Mouse (Mus musculus) cerebellum, adult 2 months (tissue): ENCODE measurements at regions not wholly inside any gene's neighbourhood (a gene's known extent, or its start where the extent isn't known, plus 50 kb on each side); places are given as distances from the start of the nearest gene placed in this dataset.

Experiments used
- DNase-seq, 2 experiments: peaks; one replicate each; pipeline ENCODE4 v3.0.0; 2021
- H3K27ac ChIP-seq: fragments of 200-500 bp; 2 replicates; pipeline ENCODE4 v1.5.1; 2012; ENCODE audit warnings: low read length, control low read depth, inconsistent platforms; ENCODE audit not compliant: insufficient read depth
- H3K27me3 ChIP-seq: fragments of 200-500 bp; 2 replicates; pipeline ENCODE4 v1.6.1; 2012; ENCODE audit warnings: inconsistent platforms, mild to moderate bottlenecking, low read length, moderate library complexity; ENCODE audit not compliant: control insufficient read depth, insufficient read depth
- H3K4me1 ChIP-seq: fragments of 200-500 bp; 2 replicates; pipeline ENCODE4 v1.6.1; 2011; ENCODE audit warnings: low read length; ENCODE audit not compliant: control insufficient read depth, insufficient read depth
- H3K4me3 ChIP-seq: fragments of 200-500 bp; replicated peaks from 2 replicates; pipeline ENCODE3; 2011; ENCODE audit warnings: mild to moderate bottlenecking, low read depth, low read length, control low read depth; ENCODE audit not compliant: insufficient read depth
- CTCF ChIP-seq: fragments of 200-500 bp; IDR thresholded peaks from 2 replicates; pipeline ENCODE4 v1.5.1; 2011; ENCODE audit warnings: low read depth, mild to moderate bottlenecking, control low read depth, low read length, moderate library complexity, borderline replicate concordance; ENCODE audit not compliant: insufficient read depth
- POLR2A ChIP-seq: fragments of 200-500 bp; IDR thresholded peaks from 2 replicates; pipeline ENCODE4 v1.6.1; 2011; ENCODE audit warnings: low read length, control low read depth, borderline replicate concordance; ENCODE audit not compliant: insufficient read depth
- WGBS: fragments of 180-500 bp; shearing (Covaris S2); methylation state at CpG from one replicate; pipeline ENCODE4 v1.1.7; 2018; 5-methylcytosine and 5-hydroxymethylcytosine counted together

GRCm38 (mm10) chr7:70438908-70439307 is 72.4 kb upstream of the Nr2f2 start:
- no peak for DNase-seq
- H3K4me1 ChIP-seq = no peaks in the 10 kb centered on the region
- TF ChIP-seq POLR2A (no peak), CTCF (no peak)
- 96% methylated on average over 6 of the region's 6 CpGs for WGBS
- no peak overlapping the region for H3K4me3 ChIP-seq
- H3K27ac ChIP-seq = no peak overlapping the region
- H3K27me3 ChIP-seq = no peaks in the 10 kb centered on the region

- whole genome bisulfite sequencing = 64% methylated on average over 8 of the region's 8 CpGs
- DNase-seq = no peak
- H3K27ac ChIP-seq = no peak overlapping the region
- H3K4me1 ChIP-seq = no peaks in the 10 kb centered on the region
- no peak for TF ChIP-seq POLR2A
- H3K4me3 ChIP-seq = no peak overlapping the region
- H3K27me3 ChIP-seq = no peaks in the 10 kb centered on the region
Observed at GRCm38 (mm10) chr7:70433838-70434237, 67.3 kb upstream of the Nr2f2 start.

DNA sequence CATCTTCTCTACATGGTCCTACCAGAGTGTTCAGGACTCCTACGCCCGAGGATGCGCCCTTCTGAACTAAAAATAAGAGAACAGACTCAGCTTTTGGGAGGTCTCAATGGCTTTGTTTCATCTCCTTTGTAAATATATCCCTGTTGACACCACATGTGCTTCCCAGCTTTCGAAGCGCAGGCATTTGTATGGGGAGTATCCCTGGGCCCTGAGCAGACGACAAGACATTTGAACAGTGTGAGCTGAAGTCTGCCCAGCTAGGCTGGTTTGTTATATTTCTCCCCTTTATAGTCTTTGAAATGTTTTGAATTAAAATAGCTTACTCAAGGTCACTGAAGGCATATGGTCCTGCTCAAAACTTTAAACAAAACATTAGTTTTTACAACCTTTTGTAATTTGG is 66.8 kb upstream of the Nr2f2 start:
- no peaks in the 10 kb centered on the region for H3K27me3 ChIP-seq
- no peak overlapping the region for H3K4me3 ChIP-seq
- 88% methylated on average over 6 of the region's 6 CpGs for WGBS
- DNase-seq = no peak
- no peak overlapping the region for H3K27ac ChIP-seq
- TF ChIP-seq POLR2A (no peak), CTCF (no peak)
- no peaks in the 10 kb centered on the region for H3K4me1 ChIP-seq

DNA sequence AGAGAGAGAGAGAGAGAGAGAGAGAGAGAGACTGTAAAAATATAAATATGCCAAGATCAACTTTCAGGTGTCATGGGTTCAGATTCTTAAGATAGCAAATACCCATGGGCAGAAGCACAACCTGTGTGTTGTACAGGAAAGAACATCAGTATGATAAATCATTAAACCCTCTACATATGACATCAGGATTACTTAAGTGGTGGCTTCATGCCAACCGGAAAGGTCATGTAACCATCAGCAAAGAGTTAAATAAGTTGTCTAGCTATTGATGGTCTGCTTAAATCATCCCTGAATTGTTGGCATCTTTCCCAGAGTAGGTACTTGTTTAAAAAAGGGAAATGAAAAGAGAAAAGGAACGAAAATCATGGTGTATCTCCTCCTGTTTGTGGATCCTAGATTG is 65.2 kb upstream of the Nr2f2 start:
- Histone ChIP-seq H3K4me1 (no peaks in the 10 kb centered on the region), H3K4me3 (no peak overlapping the region), H3K27ac (no peak overlapping the region), H3K27me3 (no peaks in the 10 kb centered on the region)
- no peak for TF ChIP-seq POLR2A
- no peak for TF ChIP-seq CTCF
- DNase-seq = no peak
- 62% methylated on average over 2 of the region's 2 CpGs for WGBS

DNA sequence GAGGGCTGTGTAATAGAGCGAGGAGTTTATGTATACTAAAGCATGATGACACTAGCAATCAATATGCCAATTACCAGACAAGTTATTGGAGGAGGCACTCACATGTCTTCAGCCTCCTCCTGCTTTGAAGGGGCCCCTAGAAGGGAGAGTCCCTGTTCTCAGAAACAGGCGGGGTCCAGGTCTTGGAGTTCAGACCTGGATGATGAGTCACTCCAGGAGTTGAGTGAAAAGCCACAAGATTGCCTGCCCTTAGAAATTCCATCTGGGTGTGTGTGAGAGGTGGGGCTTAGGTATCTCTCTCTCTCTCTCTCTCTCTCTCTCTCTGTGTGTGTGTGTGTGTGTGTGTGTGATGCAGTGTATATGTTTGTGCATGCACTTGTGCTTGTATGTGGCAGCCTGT is 62.8 kb upstream of the Nr2f2 start:
- 51% methylated on average over 2 of the region's 2 CpGs for WGBS
- Histone ChIP-seq H3K4me1 (no peaks in the 10 kb centered on the region), H3K27me3 (no peaks in the 10 kb centered on the region), H3K27ac (no peak overlapping the region), H3K4me3 (no peak overlapping the region)
- TF ChIP-seq POLR2A (no peak), CTCF (no peak)
- DNase-seq = no peak

DNA sequence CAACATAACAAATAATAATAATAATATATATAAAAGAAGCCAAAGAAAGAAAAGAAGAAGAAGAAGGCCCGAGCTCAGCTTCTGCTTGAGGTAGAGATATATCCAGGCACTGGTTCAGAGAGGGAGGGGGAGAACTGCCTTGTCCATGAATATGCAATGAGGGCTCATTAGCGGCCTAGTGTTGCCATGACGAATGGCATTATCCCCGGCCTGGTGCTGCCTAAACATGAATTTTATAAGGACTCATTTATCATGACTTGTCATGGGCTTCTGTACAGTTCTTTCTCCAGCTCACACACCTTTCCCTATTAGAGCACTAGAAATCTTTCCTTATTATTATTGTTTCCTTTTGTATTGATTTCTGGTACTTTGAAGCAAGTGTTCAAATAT is 57.7 kb upstream of the Nr2f2 start:
- no peak for DNase-seq
- no peak overlapping the region for H3K27ac ChIP-seq
- no peaks in the 10 kb centered on the region for H3K4me1 ChIP-seq
- H3K4me3 ChIP-seq = no peak overlapping the region
- WGBS = 35% methylated on average over 4 of the region's 4 CpGs
- TF ChIP-seq CTCF (no peak), POLR2A (no peak)
- H3K27me3 ChIP-seq = no peaks in the 10 kb centered on the region

GRCm38 (mm10) chr7:70423524-70424230 is 57.1 kb upstream of the Nr2f2 start:
- DNase-seq = no peak
- no peak overlapping the region for H3K4me3 ChIP-seq
- 67% methylated on average over 10 of the region's 10 CpGs for WGBS
- TF ChIP-seq CTCF (no peak), POLR2A (no peak)
- H3K27ac ChIP-seq = no peak overlapping the region
- H3K4me1 ChIP-seq = no peaks in the 10 kb centered on the region
- H3K27me3 ChIP-seq = no peaks in the 10 kb centered on the region

GRCm38 (mm10) chr7:70416185-70416941 is 49.8 kb upstream of the Nr2f2 start:
- H3K4me1 ChIP-seq = no peaks in the 10 kb centered on the region
- no peak overlapping the region for H3K27ac ChIP-seq
- TF ChIP-seq CTCF = no peak
- no peak for TF ChIP-seq POLR2A
- DNase-seq = no peak
- H3K27me3 ChIP-seq = no peaks in the 10 kb centered on the region
- 91% methylated on average over 10 of the region's 10 CpGs for WGBS
- no peak overlapping the region for H3K4me3 ChIP-seq
